Mouse (Mus musculus) cerebellum, adult 2 months (tissue): ENCODE data around the gene Arhgef2.

Source experiments
- CTCF ChIP-seq: fragments of 200-500 bp; IDR thresholded peaks from 2 replicates; pipeline ENCODE4 v1.5.1; 2011; ENCODE audit warnings: low read depth, mild to moderate bottlenecking, control low read depth, low read length, moderate library complexity, borderline replicate concordance; ENCODE audit not compliant: insufficient read depth
- POLR2A ChIP-seq: fragments of 200-500 bp; IDR thresholded peaks from 2 replicates; pipeline ENCODE4 v1.6.1; 2011; ENCODE audit warnings: low read length, control low read depth, borderline replicate concordance; ENCODE audit not compliant: insufficient read depth

- TF ChIP-seq POLR2A (no peak), CTCF (no peak)
Measured at GRCm38 (mm10) chr3:88568615-88569014, 37.2 kb upstream of the Arhgef2 start.
